Mouse (Mus musculus) spleen, adult 12 weeks (tissue): ENCODE results near the gene Naglu.

Experiments
- DNase-seq: peaks from one replicate; pipeline ENCODE4 v3.0.0; 2022; ENCODE audit warnings: low spot score

The Naglu gene

GRCm38 (mm10) chr11:101084246-101084645 lies 14.4 kb downstream of the Naglu start:
- DNase-seq = no peak

- no peak for DNase-seq
Measured at GRCm38 (mm10) chr11:101084811-101085210, 15.0 kb downstream of the Naglu start.

GRCm38 (mm10) chr11:101085617-101086322 lies 16.0 kb downstream of the Naglu start:
- DNase-seq = no peak

GRCm38 (mm10) chr11:101086323-101086674 lies 16.5 kb downstream of the Naglu start:
- DNase-seq = no peak

- peak; percentile 80 for DNase-seq
Measured at GRCm38 (mm10) chr11:101086756-101087681, 17.2 kb downstream of the Naglu start, which contains the start of gene Mlx. Gene Mlx, plus strand, starts transcription at chr11:101087277.

GRCm38 (mm10) chr11:101087682-101088055 lies 17.9 kb downstream of the Naglu start:
- no peak for DNase-seq

- DNase-seq = no peak
Measured at GRCm38 (mm10) chr11:101089931-101090330, 20.1 kb downstream of the Naglu start.

- DNase-seq = no peak
Measured at GRCm38 (mm10) chr11:101094930-101095313, 25.1 kb downstream of the Naglu start.

GRCm38 (mm10) chr11:101095314-101096024 lies 25.7 kb downstream of the Naglu start, which contains the start of gene Psmc3ip:
Gene Psmc3ip, minus strand, starts transcription at chr11:101095436.
- DNase-seq = peak; percentile 89

GRCm38 (mm10) chr11:101098231-101098630 lies 28.4 kb downstream of the Naglu start:
- no peak for DNase-seq

- DNase-seq = no peak
Measured at GRCm38 (mm10) chr11:101103011-101103410, 33.2 kb downstream of the Naglu start.

- no peak for DNase-seq
Measured at GRCm38 (mm10) chr11:101109351-101109750, 39.5 kb downstream of the Naglu start.

GRCm38 (mm10) chr11:101110708-101111107 lies 40.9 kb downstream of the Naglu start:
- no peak for DNase-seq

- no peak for DNase-seq
Measured at GRCm38 (mm10) chr11:101111178-101111577, 41.4 kb downstream of the Naglu start.

- no peak for DNase-seq
Measured at GRCm38 (mm10) chr11:101112186-101112585, 42.4 kb downstream of the Naglu start.

- DNase-seq = no peak
Measured at GRCm38 (mm10) chr11:101115564-101115963, 45.8 kb downstream of the Naglu start.

GRCm38 (mm10) chr11:101118105-101118504 lies 48.3 kb downstream of the Naglu start:
- no peak for DNase-seq

- peak; percentile 35 for DNase-seq
Measured at GRCm38 (mm10) chr11:101119131-101119760, 49.4 kb downstream of the Naglu start.

- DNase-seq = peak; percentile 99
Measured at GRCm38 (mm10) chr11:101119761-101120544, 50.1 kb downstream of the Naglu start, which contains the start of the genes Retreg3 and Tubg1. Gene Retreg3, minus strand, starts transcription at chr11:101119893. Gene Tubg1, plus strand, starts transcription at chr11:101119938.

- DNase-seq = no peak
Measured at GRCm38 (mm10) chr11:101120545-101121188, 50.9 kb downstream of the Naglu start.
